Mouse (Mus musculus) MEL (cell line): ENCODE results near the gene Nenf. TPM values are rescaled to one million over a fixed set of nuclear protein-coding genes. Genes with fewer than 3 reads are reported as not detected.

ENCODE experiments used
- DNase-seq: peaks from one replicate; pipeline ENCODE4 v3.0.0; 2011; ENCODE audit warnings: low read depth, low spot score
- H3K27ac ChIP-seq: 2 replicates; pipeline ENCODE4 v1.5.1; 2012; ENCODE audit warnings: low read depth, mild to moderate bottlenecking, control low read depth, low read length, moderate library complexity; ENCODE audit not compliant: control insufficient read depth
- H3K27me3 ChIP-seq, 2 experiments: fragments of 150-350 bp in 1 of 2; sonication (generic) in 1 of 2; 2 replicates each; pipeline ENCODE4 v1.6.1; 2012; ENCODE audit warnings: low read length in 2 of 2, mild to moderate bottlenecking in 2 of 2, improper control_type of control experiment in 1 of 2, moderate library complexity in 1 of 2; ENCODE audit not compliant: insufficient read depth in 2 of 2, control insufficient read depth in 1 of 2
- H3K36me3 ChIP-seq, 2 experiments: 2 replicates each; pipeline ENCODE4 v1.6.1; 2012 to 2014; ENCODE audit warnings: low read length in 2 of 2, improper control_type of control experiment in 1 of 2, inconsistent platforms in 1 of 2, mild to moderate bottlenecking in 1 of 2; ENCODE audit not compliant: insufficient read depth in 2 of 2, control insufficient read depth in 1 of 2
- H3K4me1 ChIP-seq, 2 experiments: fragments of 150-350 bp in 1 of 2; sonication (generic) in 1 of 2; 2 replicates each; pipeline ENCODE4 v1.6.1; 2012; ENCODE audit warnings: low read length in 2 of 2, improper control_type of control experiment in 1 of 2, mild to moderate bottlenecking in 1 of 2; ENCODE audit not compliant: insufficient read depth in 2 of 2, control insufficient read depth in 1 of 2
- H3K4me3 ChIP-seq, 2 experiments: fragments of 150-350 bp in 1 of 2; sonication (generic) in 1 of 2; 2 replicates each; pipeline ENCODE4 v1.5.1; 2012; ENCODE audit warnings: low read depth in 2 of 2, low read length in 2 of 2, mild to moderate bottlenecking in 2 of 2, moderate library complexity in 2 of 2, control low read depth in 1 of 2, improper control_type of control experiment in 1 of 2; ENCODE audit not compliant: control insufficient read depth in 1 of 2, insufficient read depth in 1 of 2
- H3K79me2 ChIP-seq: 2 replicates; pipeline ENCODE4 v1.6.1; 2012; ENCODE audit warnings: mild to moderate bottlenecking, low read length, moderate library complexity; ENCODE audit not compliant: control insufficient read depth, poor library complexity, insufficient read depth
- H3K9ac ChIP-seq: 2 replicates; pipeline ENCODE4 v1.6.1; 2012; ENCODE audit warnings: low read depth, mild to moderate bottlenecking, control low read depth, low read length, moderate library complexity; ENCODE audit not compliant: control insufficient read depth, poor library complexity, severe bottlenecking
- H3K9me3 ChIP-seq: fragments of 150-350 bp; sonication (generic); replicated peaks from 2 replicates; pipeline ENCODE4 v1.6.1; 2012; ENCODE audit warnings: mild to moderate bottlenecking, low read length, improper control_type of control experiment, moderate library complexity; ENCODE audit not compliant: insufficient read depth
- BHLHE40 ChIP-seq: IDR thresholded peaks from 2 replicates; pipeline ENCODE4 v1.6.1; 2012; ENCODE audit warnings: low read depth, mild to moderate bottlenecking, inconsistent platforms, low read length, improper control_type of control experiment, borderline replicate concordance
- CHD1 ChIP-seq: IDR thresholded peaks from 2 replicates; pipeline ENCODE4 v1.6.1; 2012; ENCODE audit warnings: low read depth, mild to moderate bottlenecking, inconsistent platforms, low read length, improper control_type of control experiment
- CTCF ChIP-seq, 3 experiments: IDR thresholded peaks in 2 of 3; conservative IDR thresholded peaks in 1 of 3; 2 replicates each; pipeline ENCODE4 v1.5.1; 2011 to 2012; ENCODE audit warnings: low read length in 3 of 3, low read depth in 2 of 3, mild to moderate bottlenecking in 2 of 3, improper control_type of control experiment in 1 of 3, inconsistent platforms in 1 of 3, mixed read lengths in 1 of 3, moderate library complexity in 1 of 3; ENCODE audit not compliant: control insufficient read depth in 1 of 3, insufficient read depth in 1 of 3, poor library complexity in 1 of 3, severe bottlenecking in 1 of 3
- E2F4 ChIP-seq: IDR thresholded peaks from 2 replicates; pipeline ENCODE4 v1.6.1; 2011; ENCODE audit warnings: low read depth, low read length, improper control_type of control experiment, borderline replicate concordance
- ELF1 ChIP-seq: IDR thresholded peaks from 2 replicates; pipeline ENCODE4 v1.6.1; 2014; ENCODE audit warnings: low read depth, mild to moderate bottlenecking, inconsistent platforms, low read length, improper control_type of control experiment, moderate library complexity
- EP300 ChIP-seq, 2 experiments: IDR thresholded peaks; 2 replicates each; pipeline ENCODE4 v1.6.1; 2011; ENCODE audit warnings: improper control_type of control experiment in 2 of 2, low read length in 2 of 2, low read depth in 1 of 2, mild to moderate bottlenecking in 1 of 2
- ETS1 ChIP-seq: IDR thresholded peaks from 2 replicates; pipeline ENCODE4 v1.6.1; 2012; ENCODE audit warnings: low read depth, mild to moderate bottlenecking, inconsistent platforms, low read length, improper control_type of control experiment, moderate library complexity
- GATA1 ChIP-seq: IDR thresholded peaks from 2 replicates; pipeline ENCODE4 v1.6.1; 2011; ENCODE audit warnings: low read depth, low read length, improper control_type of control experiment
- JUND ChIP-seq: IDR thresholded peaks from 2 replicates; pipeline ENCODE4 v1.6.1; 2011; ENCODE audit warnings: low read depth, mild to moderate bottlenecking, improper control_type of control experiment, low read length
- MAFK ChIP-seq: IDR thresholded peaks from 2 replicates; pipeline ENCODE4 v1.6.1; 2011; ENCODE audit warnings: low read depth, mild to moderate bottlenecking, low read length, improper control_type of control experiment, borderline replicate concordance
- MAX ChIP-seq: IDR thresholded peaks from 2 replicates; pipeline ENCODE4 v1.6.1; 2011; ENCODE audit warnings: low read length, improper control_type of control experiment
- MEF2A ChIP-seq: IDR thresholded peaks from 2 replicates; pipeline ENCODE4 v1.6.1; 2014; ENCODE audit warnings: low read depth, mild to moderate bottlenecking, inconsistent platforms, low read length, improper control_type of control experiment; ENCODE audit not compliant: poor library complexity, insufficient replicate concordance, severe bottlenecking; ENCODE audit errors: extremely low read depth
- MXI1 ChIP-seq: IDR thresholded peaks from 2 replicates; pipeline ENCODE4 v1.6.1; 2011; ENCODE audit warnings: mild to moderate bottlenecking, low read depth, low read length, improper control_type of control experiment
- MYB ChIP-seq: IDR thresholded peaks from 2 replicates; pipeline ENCODE4 v1.6.1; 2011; ENCODE audit warnings: mild to moderate bottlenecking, low read depth, low read length, improper control_type of control experiment
- MYC ChIP-seq: IDR thresholded peaks from 2 replicates; pipeline ENCODE4 v1.6.1; 2011; ENCODE audit warnings: low read depth, mild to moderate bottlenecking, low read length, improper control_type of control experiment, moderate library complexity
- POLR2A ChIP-seq, 2 experiments: IDR thresholded peaks; 2 replicates each; pipeline ENCODE4 v1.6.1; 2011 to 2012; ENCODE audit warnings: low read length in 2 of 2, mild to moderate bottlenecking in 2 of 2, control low read depth in 1 of 2, improper control_type of control experiment in 1 of 2, low read depth in 1 of 2, moderate library complexity in 1 of 2; ENCODE audit not compliant: control insufficient read depth in 1 of 2, insufficient read depth in 1 of 2, poor library complexity in 1 of 2
- POLR2AphosphoS2 ChIP-seq: IDR thresholded peaks from 2 replicates; pipeline ENCODE4 v1.6.1; 2011; ENCODE audit warnings: low read length, improper control_type of control experiment
- RCOR1 ChIP-seq: IDR thresholded peaks from 2 replicates; pipeline ENCODE4 v1.6.1; 2012; ENCODE audit warnings: low read depth, mild to moderate bottlenecking, inconsistent platforms, low read length, improper control_type of control experiment
- SIN3A ChIP-seq: IDR thresholded peaks from 2 replicates; pipeline ENCODE4 v1.6.1; 2012; ENCODE audit warnings: low read length, improper control_type of control experiment, inconsistent platforms
- SMC3 ChIP-seq: IDR thresholded peaks from 2 replicates; pipeline ENCODE4 v1.6.1; 2011; ENCODE audit warnings: low read depth, low read length, improper control_type of control experiment
- TAL1 ChIP-seq: IDR thresholded peaks from 2 replicates; pipeline ENCODE4 v1.6.1; 2012; ENCODE audit warnings: mild to moderate bottlenecking, inconsistent platforms, low read length, moderate library complexity, mixed read lengths
- TBP ChIP-seq: IDR thresholded peaks from 2 replicates; pipeline ENCODE4 v1.8.0; 2011; ENCODE audit warnings: low read depth, low read length, improper control_type of control experiment
- TCF12 ChIP-seq: IDR thresholded peaks from 2 replicates; pipeline ENCODE4 v1.6.1; 2014; ENCODE audit warnings: low read depth, mild to moderate bottlenecking, inconsistent platforms, low read length, improper control_type of control experiment, moderate library complexity
- UBTF ChIP-seq: IDR thresholded peaks from 2 replicates; pipeline ENCODE4 v1.6.1; 2012; ENCODE audit warnings: low read depth, mild to moderate bottlenecking, inconsistent platforms, low read length, improper control_type of control experiment, moderate library complexity, borderline replicate concordance; ENCODE audit not compliant: insufficient read depth
- USF2 ChIP-seq, 2 experiments: IDR thresholded peaks; 2 replicates each; pipeline ENCODE4 v1.6.1; 2011 to 2012; ENCODE audit warnings: improper control_type of control experiment in 2 of 2, low read length in 2 of 2, borderline replicate concordance in 1 of 2, inconsistent platforms in 1 of 2, low read depth in 1 of 2, mild to moderate bottlenecking in 1 of 2; ENCODE audit not compliant: insufficient read depth in 1 of 2
- ZMIZ1 ChIP-seq: IDR thresholded peaks from 2 replicates; pipeline ENCODE4 v1.6.1; 2012; ENCODE audit warnings: low read depth, mild to moderate bottlenecking, inconsistent platforms, low read length, improper control_type of control experiment, moderate library complexity
- ZNF384 ChIP-seq: IDR thresholded peaks from 2 replicates; pipeline ENCODE4 v1.6.1; 2012; ENCODE audit warnings: low read depth, mild to moderate bottlenecking, inconsistent platforms, low read length, improper control_type of control experiment
- polyA plus RNA-seq, 2 experiments: library from polyadenylated mRNA; stranded (reverse) in 1 of 2; unstranded in 1 of 2; fragments of >175 nt in 1 of 2; fragments of >200 nt in 1 of 2; gene quantifications; 2 replicates each; pipeline versions ENCODE4 v1.2.1 to v1.2.4; 2012; ENCODE audit warnings: low replicate concordance in 2 of 2, low read depth in 1 of 2; ENCODE audit not compliant: insufficient read length in 2 of 2, insufficient read depth in 1 of 2, missing spikeins in 1 of 2
- total RNA-seq: library from RNA; depleted of rRNA; stranded (reverse); fragments of 300-350 nt; gene quantifications from 2 replicates; pipeline ENCODE4 v1.2.3, GENCODE M21; 2012

The Nenf gene
- total and polyA plus RNA-seq, 3 experiments: 49.4 to 53.2 TPM; not detected in 1

DNA sequence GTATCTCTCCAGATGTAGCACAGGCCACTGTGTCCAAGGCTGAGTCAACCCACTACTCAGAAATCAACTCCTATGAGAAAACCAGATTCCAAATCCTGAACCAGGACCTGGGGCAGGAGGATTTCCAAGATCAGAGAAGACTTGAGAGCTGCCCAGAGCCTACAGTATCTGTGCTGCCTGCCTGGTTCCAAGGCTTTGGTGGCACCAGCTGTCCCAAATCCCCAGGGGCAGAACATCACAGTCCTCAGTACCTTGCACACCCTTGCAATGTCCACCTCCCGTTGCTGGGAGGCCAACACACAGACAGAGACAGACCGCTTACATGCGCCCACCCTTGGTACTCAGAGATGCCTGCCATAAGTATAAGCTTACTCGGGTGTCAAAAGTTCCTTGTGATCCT lies 19.7 kb downstream of the Nenf start:
- Histone ChIP-seq H3K9me3 (no peaks in the 10 kb centered on the region), H3K4me3 (no peak overlapping the region)
- TF ChIP-seq TAL1 (no peak), MAFK (no peak), TBP (no peak), MXI1 (no peak), JUND (no peak), UBTF (no peak), EP300 (IDR thresholded peaks at IDR 0.05; ENCODE audit: low read depth in 1 of 2, low read length in 2 of 2) (no peak), E2F4 (no peak), MEF2A (no peak), ETS1 (no peak), SMC3 (no peak), SIN3A (no peak), ELF1 (no peak), MYC (no peak), POLR2A (IDR thresholded peaks at IDR 0.05; ENCODE audit: control insufficient read depth in 1 of 2, insufficient read depth in 1 of 2, low read depth in 1 of 2, low read length in 2 of 2, poor library complexity in 1 of 2) (no peak), BHLHE40 (no peak), CHD1 (no peak), ZMIZ1 (no peak), RCOR1 (no peak)
- TF ChIP-seq, all 39 proteins: peak for 0
- no peak for DNase-seq
- Histone ChIP-seq H3K79me2 (no peaks in the 10 kb centered on the region), H3K4me1 (0 out of 4 replicates have a peak, but pooled peaks cover 0 to 6% of the 10 kb centered on the region in 2 experiments), H3K27me3 (no peaks in the 10 kb centered on the region; a peak in 2 of 4 replicates), H3K9ac (no peak overlapping the region), H3K36me3 (no peaks in the 10 kb centered on the region), H3K27ac (no peak overlapping the region)

DNA sequence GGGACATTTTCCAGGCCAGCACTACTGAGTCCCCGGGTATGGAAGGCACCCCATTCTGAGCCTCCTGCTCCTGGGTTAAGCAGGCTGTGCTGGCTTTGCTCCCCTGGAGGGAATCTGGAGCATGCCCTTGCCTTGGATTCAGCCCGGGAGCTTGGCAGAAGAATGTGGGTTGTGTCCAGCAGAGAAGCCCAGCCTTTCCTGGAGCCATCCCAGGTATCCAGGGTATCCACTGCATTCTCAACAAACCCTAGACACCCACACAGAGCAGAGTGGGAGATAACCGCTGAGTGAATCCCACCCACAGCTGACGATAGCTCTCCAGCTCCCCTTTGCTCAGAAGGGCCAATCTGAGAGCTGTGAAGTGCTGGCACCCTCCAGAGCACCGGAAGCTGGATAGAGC lies 21.5 kb downstream of the Nenf start:
- H3K9ac ChIP-seq: no peak overlapping the region
- H3K4me1 ChIP-seq: 0 out of 4 replicates have a peak, but pooled peaks cover 0 to 6% of the 10 kb centered on the region in 2 experiments
- H3K27me3 ChIP-seq: no peaks in the 10 kb centered on the region; a peak in 2 of 4 replicates
- H3K36me3 ChIP-seq: no peaks in the 10 kb centered on the region
- H3K4me3 ChIP-seq: no peak overlapping the region
- H3K9me3 ChIP-seq: no peaks in the 10 kb centered on the region
- no peak for DNase-seq
- TF ChIP-seq JUND (no peak), ZNF384 (no peak), GATA1 (no peak), E2F4 (no peak), POLR2AphosphoS2 (no peak), USF2 (IDR thresholded peaks at IDR 0.05; ENCODE audit: borderline replicate concordance in 1 of 2, insufficient read depth in 1 of 2, low read depth in 1 of 2, low read length in 2 of 2) (no peak), MYB (no peak), TCF12 (no peak), CTCF (IDR thresholded peaks at IDR 0.05 in 2 of 3, conservative IDR thresholded peaks at IDR 0.05 in 1 of 3; ENCODE audit: control insufficient read depth in 1 of 3, insufficient read depth in 1 of 3, low read depth in 2 of 3, low read length in 3 of 3, poor library complexity in 1 of 3, severe bottlenecking in 1 of 3) (no peak), MAX (no peak), ZMIZ1 (no peak), RCOR1 (no peak)
- TF ChIP-seq, all 39 proteins: peak for 0
- no peak overlapping the region for H3K27ac ChIP-seq
- H3K79me2 ChIP-seq: no peaks in the 10 kb centered on the region
